Mouse (Mus musculus) G1E (cell line): ENCODE measurements at regions not wholly inside any gene's neighbourhood (a gene's known extent, or its start where the extent isn't known, plus 50 kb on each side); places are given as distances from the start of the nearest gene placed in this dataset.

Experiments
- ATAC-seq: 2 replicates; pipeline ENCODE4 v1.8.0; 2016; ENCODE audit warnings: mild to moderate bottlenecking; ENCODE audit not compliant: insufficient number of reproducible peaks, poor library complexity, low FRiP score, severe bottlenecking; ENCODE audit errors: extremely low read depth
- DNase-seq: peaks from one replicate; pipeline ENCODE4 v3.0.0; 2012; ENCODE audit warnings: low spot score
- H3K27me3 ChIP-seq: 2 replicates; pipeline ENCODE4 v1.6.1; 2012; ENCODE audit warnings: mild to moderate bottlenecking, low read length, inconsistent platforms; ENCODE audit not compliant: insufficient read depth
- H3K36me3 ChIP-seq: replicated peaks from 2 replicates; pipeline ENCODE3; 2012; ENCODE audit warnings: mild to moderate bottlenecking, inconsistent platforms
- H3K4me1 ChIP-seq: 2 replicates; pipeline ENCODE4 v1.6.1; 2012; ENCODE audit warnings: low read depth, low read length, inconsistent platforms, mixed read lengths; ENCODE audit not compliant: insufficient read depth
- H3K4me3 ChIP-seq: 2 replicates; pipeline ENCODE4 v1.5.1; 2012; ENCODE audit warnings: low read depth, mild to moderate bottlenecking, inconsistent platforms, low read length, moderate library complexity, mixed read lengths
- H3K9me3 ChIP-seq: replicated peaks from 2 replicates; pipeline ENCODE4 v1.6.1; 2012; ENCODE audit warnings: inconsistent platforms
- CTCF ChIP-seq: IDR thresholded peaks from 2 replicates; pipeline ENCODE4 v1.5.1; 2012; ENCODE audit warnings: low read depth, low read length, inconsistent platforms, mixed read lengths
- GATA1 ChIP-seq: IDR thresholded peaks from 2 replicates; pipeline ENCODE4 v1.6.1; 2012; ENCODE audit warnings: borderline replicate concordance, low read length, inconsistent platforms, mixed read lengths
- GATA2 ChIP-seq: IDR thresholded peaks from 2 replicates; pipeline ENCODE4 v1.6.1; 2012; ENCODE audit warnings: low read depth, low read length, inconsistent platforms, borderline replicate concordance
- POLR2AphosphoS5 ChIP-seq: IDR thresholded peaks from 2 replicates; pipeline ENCODE4 v1.6.1; 2012; ENCODE audit warnings: low read depth, low read length, inconsistent platforms; ENCODE audit not compliant: insufficient replicate concordance
- TAL1 ChIP-seq: conservative IDR thresholded peaks from 2 replicates; pipeline ENCODE4 v1.6.1; 2012; ENCODE audit warnings: low read depth, low read length, inconsistent platforms, mixed read lengths

GRCm38 (mm10) chr8:25426207-25426606 lies 602.0 kb upstream of the Adam5 start:
- peaks cover 48% of the 10 kb centered on the region for H3K4me1 ChIP-seq
- peaks cover 12% of the 10 kb centered on the region for H3K27me3 ChIP-seq
- DNase-seq (no peak), ATAC-seq (no peak)
- H3K36me3 ChIP-seq: no peaks in the 10 kb centered on the region
- no peak overlapping the region for H3K4me3 ChIP-seq
- H3K9me3 ChIP-seq: no peaks in the 10 kb centered on the region
- no peak for TF ChIP-seq TAL1
- no peak for TF ChIP-seq CTCF
- no peak for TF ChIP-seq GATA1
- no peak for TF ChIP-seq GATA2
- no peak for TF ChIP-seq POLR2AphosphoS5

- no peak for TF ChIP-seq TAL1
- TF ChIP-seq POLR2AphosphoS5: no peak
- no peak for TF ChIP-seq GATA1
- TF ChIP-seq GATA2: no peak
- TF ChIP-seq CTCF: no peak
- no peak overlapping the region for H3K4me3 ChIP-seq
- peaks cover 17% of the 10 kb centered on the region for H3K27me3 ChIP-seq
- no peaks in the 10 kb centered on the region for H3K36me3 ChIP-seq
- peaks cover 18% of the 10 kb centered on the region for H3K4me1 ChIP-seq
- no peak for DNase-seq
- no peak for ATAC-seq
- H3K9me3 ChIP-seq: no peaks in the 10 kb centered on the region
Measured at GRCm38 (mm10) chr8:25421478-25421877, 597.3 kb upstream of the Adam5 start.

GRCm38 (mm10) chr8:25410536-25410935 lies 586.4 kb upstream of the Adam5 start:
- H3K9me3 ChIP-seq: no peaks in the 10 kb centered on the region
- no peak for TF ChIP-seq TAL1
- no peak for TF ChIP-seq GATA1
- TF ChIP-seq POLR2AphosphoS5: no peak
- TF ChIP-seq CTCF: no peak
- TF ChIP-seq GATA2: no peak
- no peak for DNase-seq
- no peaks in the 10 kb centered on the region for H3K4me1 ChIP-seq
- peaks cover 24% of the 10 kb centered on the region for H3K27me3 ChIP-seq
- no peak overlapping the region for H3K4me3 ChIP-seq
- ATAC-seq: no peak
- no peaks in the 10 kb centered on the region for H3K36me3 ChIP-seq

- no peak for TF ChIP-seq GATA2
- Histone ChIP-seq H3K9me3 (no peaks in the 10 kb centered on the region), H3K4me1 (no peaks in the 10 kb centered on the region), H3K36me3 (no peaks in the 10 kb centered on the region), H3K4me3 (no peak overlapping the region), H3K27me3 (peaks cover 18% of the 10 kb centered on the region)
- ATAC-seq: no peak
- DNase-seq: no peak
Measured at GRCm38 (mm10) chr8:25407862-25408261, 583.7 kb upstream of the Adam5 start.

GRCm38 (mm10) chr8:25392766-25393166 lies 568.6 kb upstream of the Adam5 start:
- H3K4me3 ChIP-seq: no peak overlapping the region

GRCm38 (mm10) chr8:25389947-25390346 lies 565.8 kb upstream of the Adam5 start:
- H3K27me3 ChIP-seq: peaks cover 19% of the 10 kb centered on the region
- TF ChIP-seq CTCF (no peak), GATA2 (no peak), GATA1 (no peak)
- H3K9me3 ChIP-seq: no peaks in the 10 kb centered on the region
- H3K4me1 ChIP-seq: no peaks in the 10 kb centered on the region
- H3K36me3 ChIP-seq: no peaks in the 10 kb centered on the region
- ATAC-seq: no peak
- DNase-seq: no peak
- no peak overlapping the region for H3K4me3 ChIP-seq

More at GRCm38 (mm10) chr8:25392766-25393166, 568.6 kb upstream of the Adam5 start:
- H3K27me3 ChIP-seq: peaks cover 44% of the 10 kb centered on the region
- no peaks in the 10 kb centered on the region for H3K4me1 ChIP-seq
- H3K36me3 ChIP-seq: no peaks in the 10 kb centered on the region
- no peak for TF ChIP-seq GATA1
- H3K9me3 ChIP-seq: no peaks in the 10 kb centered on the region
- ATAC-seq: no peak
- no peak for DNase-seq

- DNase-seq (no peak), ATAC-seq (no peak)
- no peak overlapping the region for H3K4me3 ChIP-seq
- H3K4me1 ChIP-seq: no peaks in the 10 kb centered on the region
- no peaks in the 10 kb centered on the region for H3K9me3 ChIP-seq
- H3K36me3 ChIP-seq: no peaks in the 10 kb centered on the region
- peaks cover 14% of the 10 kb centered on the region for H3K27me3 ChIP-seq
- TF ChIP-seq GATA1 (no peak), CTCF (no peak), POLR2AphosphoS5 (no peak), TAL1 (no peak), GATA2 (no peak)
Measured at GRCm38 (mm10) chr8:25389371-25389855, 565.2 kb upstream of the Adam5 start.
